Comparison of ENCODE assay signal across 8 mouse cellular contexts in the genomic region with DNA sequence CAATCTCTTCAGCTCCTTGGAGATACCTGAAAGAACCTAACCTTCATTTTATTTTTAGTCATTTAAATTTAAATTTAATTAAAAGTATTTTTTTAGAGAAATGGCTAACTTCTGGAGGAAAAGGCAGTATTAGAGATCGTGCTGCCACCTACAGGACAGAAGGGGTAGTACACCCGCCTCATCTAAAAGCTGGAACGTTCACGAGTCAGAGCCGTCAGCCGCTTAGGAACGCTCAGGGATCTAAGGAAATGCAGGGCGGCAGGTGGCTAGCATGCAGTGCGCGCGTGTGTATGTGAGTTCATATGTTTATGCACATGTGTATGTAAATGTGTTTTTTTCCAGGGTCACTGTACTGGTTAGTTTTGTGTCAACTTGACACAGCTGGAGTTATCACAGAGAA. TPM values are rescaled to one million over a fixed set of nuclear protein-coding genes. Genes with fewer than 3 reads are reported as not detected.
DNase-seq lines count a peak whose midpoint lies in the region.

No protein-coding gene starts in this region.

- peak; percentile 61 for DNase-seq in CD4-positive helper T cell, adult 2 months (ENCODE audit: low read depth, low spot score)
- DNase-seq in R1 (ENCODE audit: low read depth, low spot score): peak; percentile 77
- peak; percentile 76 to 87 for DNase-seq in cerebellum, postnatal 36 days
- DNase-seq in gastrocnemius, adult 8-10 months (ENCODE audit: low spot score in 2 of 2): peak; percentile 25 to 37
- peak; percentile 78 for DNase-seq in kidney, postnatal 14 days
- peak; percentile 53 to 55 for DNase-seq in lung, adult 18-20 months
- DNase-seq in retina, adult 2 months (ENCODE audit: low read depth, low spot score): peak; percentile 26
- DNase-seq in urinary bladder, postnatal 14 days (ENCODE audit: low spot score): peak; percentile 69

RNA-seq across cellular contexts. Expression of a gene that starts 16.3 kb away (rescaled TPM):
- not detected for total RNA-seq in gastrocnemius, adult 8-10 months (2022)

Comparison
In these comparisons a context has a peak if more than half of its experiments do, and no peak if none do; other contexts are left out.
1. Peak in every context shown above with its lines: DNase-seq.
2. DNase-seq: peak in every context shown above with its lines; median percentile 82 in cerebellum, postnatal 36 days; 78 in kidney, postnatal 14 days; 77 in R1; 69 in urinary bladder, postnatal 14 days; 61 in CD4-positive helper T cell, adult 2 months; 54 in lung, adult 18-20 months; 31 in gastrocnemius, adult 8-10 months; 26 in retina, adult 2 months.